Mouse (Mus musculus) cerebellum, adult 9-11 months (tissue): ENCODE measurements at regions not wholly inside any gene's neighbourhood (a gene's known extent, or its start where the extent isn't known, plus 50 kb on each side); places are given as distances from the start of the nearest gene placed in this dataset.

Experiments used
- DNase-seq: peaks from one replicate; pipeline ENCODE4 v3.0.0; 2022

DNA sequence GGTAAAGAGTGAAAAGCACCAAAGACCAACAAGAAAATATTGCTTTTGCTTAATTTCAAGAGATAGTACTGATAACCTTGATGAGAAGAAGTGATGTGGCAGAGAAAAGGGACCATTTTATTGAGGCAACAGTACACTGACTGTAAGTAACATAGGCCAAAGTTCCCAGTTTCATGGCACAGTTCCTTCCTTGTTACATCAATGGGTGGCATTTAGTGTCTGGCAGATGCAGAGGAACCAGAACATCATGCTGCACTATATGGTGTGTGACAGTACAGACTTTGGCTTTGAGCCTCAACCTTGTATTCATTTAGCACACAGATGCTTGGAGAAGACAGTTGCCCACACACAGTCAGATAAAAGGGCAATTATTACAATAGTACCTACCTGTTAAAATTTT, 123.7 kb upstream of the Tent5a start:
- no peak for DNase-seq

DNA sequence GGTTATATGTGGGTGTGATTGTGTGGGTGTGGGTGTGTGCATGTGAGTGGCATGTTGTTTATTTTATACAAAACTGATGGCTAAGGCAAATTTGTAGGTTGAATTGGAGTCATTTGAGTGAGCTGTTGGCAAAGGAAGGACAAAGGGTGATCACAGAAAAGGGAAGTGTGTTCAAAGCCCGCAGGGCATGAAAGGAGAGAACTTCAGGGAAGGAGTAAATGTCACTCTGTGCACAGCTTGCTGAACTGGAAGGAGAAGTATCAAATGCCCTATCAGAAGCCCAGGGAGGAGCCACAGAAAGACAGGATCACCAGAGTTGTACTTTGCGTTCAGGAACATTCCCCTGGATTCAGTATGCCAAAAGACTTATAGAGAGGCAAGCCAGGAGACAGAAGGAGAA, 122.3 kb upstream of the Tent5a start:
- DNase-seq, result no peak

GRCm38 (mm10) chr9:85442761-85443505, 115.8 kb upstream of the Tent5a start:
- DNase-seq, result no peak

- DNase-seq, result no peak
Measured at GRCm38 (mm10) chr9:85439664-85440063, 112.5 kb upstream of the Tent5a start.

- no peak for DNase-seq
Measured at GRCm38 (mm10) chr9:85432220-85432619, 105.1 kb upstream of the Tent5a start.

DNA sequence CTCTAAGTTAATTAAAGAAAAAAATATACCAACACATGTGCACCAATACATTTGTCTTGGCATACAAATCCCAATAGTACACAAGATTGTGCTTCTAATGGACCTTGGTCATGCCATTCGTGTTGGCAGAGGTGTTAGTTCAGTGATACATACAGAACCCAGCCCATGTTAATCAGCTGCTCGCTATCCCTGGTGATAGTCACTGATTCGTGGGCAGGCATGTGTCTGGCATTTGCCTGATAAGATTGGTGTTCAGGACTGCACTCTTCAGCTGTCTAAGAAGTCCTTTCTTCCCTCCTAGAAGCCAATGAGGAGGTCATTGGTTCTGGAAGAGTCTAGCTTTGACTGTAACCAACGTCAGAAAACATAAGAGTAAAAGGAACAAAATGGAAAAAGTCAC, 99.7 kb upstream of the Tent5a start:
- no peak for DNase-seq

GRCm38 (mm10) chr9:85423908-85424307, 96.8 kb upstream of the Tent5a start:
- no peak for DNase-seq

GRCm38 (mm10) chr9:85414391-85414790, 87.2 kb upstream of the Tent5a start:
- no peak for DNase-seq

DNA sequence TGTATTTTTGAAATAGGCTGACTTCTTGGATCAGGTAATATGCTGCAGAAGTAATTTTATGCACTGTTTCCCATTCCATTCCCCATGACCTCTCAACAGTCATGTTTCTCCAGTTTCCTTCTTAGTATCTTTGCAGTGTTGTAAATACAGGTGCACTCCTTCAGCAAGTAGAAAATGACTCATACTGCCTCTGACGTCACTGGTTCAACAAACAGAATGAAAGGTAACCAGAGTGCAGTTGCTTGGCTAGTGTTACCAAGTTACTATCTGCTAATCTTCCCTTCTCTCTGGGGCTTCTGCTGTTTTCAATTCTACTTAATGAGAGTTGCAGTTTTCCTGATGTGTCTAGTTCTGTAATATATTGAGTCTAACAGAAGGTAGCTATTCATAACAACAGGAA, 86.7 kb upstream of the Tent5a start:
- no peak for DNase-seq

GRCm38 (mm10) chr9:85410643-85411296, 83.6 kb upstream of the Tent5a start:
- DNase-seq, result peak; percentile 15

- no peak for DNase-seq
Measured at GRCm38 (mm10) chr9:85409974-85410506, 82.9 kb upstream of the Tent5a start.

- no peak for DNase-seq
Measured at GRCm38 (mm10) chr9:85408461-85408860, 81.3 kb upstream of the Tent5a start.

DNA sequence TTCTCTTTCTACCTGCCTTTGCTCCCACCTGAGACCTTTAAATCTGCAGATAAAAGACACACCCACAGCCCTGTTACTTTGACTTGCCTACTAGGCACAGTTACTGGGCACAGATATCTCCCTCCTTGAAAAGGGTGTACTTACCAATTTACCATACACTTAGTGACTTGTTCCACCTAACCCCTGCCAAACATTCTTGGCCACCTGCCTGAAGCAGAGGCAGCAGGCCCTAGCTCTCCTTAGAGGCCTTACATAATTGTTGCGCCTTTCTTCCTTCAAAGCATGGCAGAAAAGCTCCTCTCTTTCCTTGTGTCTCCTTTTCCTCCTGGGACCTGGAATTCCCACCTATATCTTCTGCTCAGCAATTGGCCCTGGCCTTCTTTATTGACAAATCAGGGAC, 80.4 kb upstream of the Tent5a start:
- no peak for DNase-seq

GRCm38 (mm10) chr9:85401736-85402135, 74.6 kb upstream of the Tent5a start:
- DNase-seq, result no peak

- DNase-seq, result peak; percentile 12
Measured at GRCm38 (mm10) chr9:85400600-85401313, 73.6 kb upstream of the Tent5a start.

DNA sequence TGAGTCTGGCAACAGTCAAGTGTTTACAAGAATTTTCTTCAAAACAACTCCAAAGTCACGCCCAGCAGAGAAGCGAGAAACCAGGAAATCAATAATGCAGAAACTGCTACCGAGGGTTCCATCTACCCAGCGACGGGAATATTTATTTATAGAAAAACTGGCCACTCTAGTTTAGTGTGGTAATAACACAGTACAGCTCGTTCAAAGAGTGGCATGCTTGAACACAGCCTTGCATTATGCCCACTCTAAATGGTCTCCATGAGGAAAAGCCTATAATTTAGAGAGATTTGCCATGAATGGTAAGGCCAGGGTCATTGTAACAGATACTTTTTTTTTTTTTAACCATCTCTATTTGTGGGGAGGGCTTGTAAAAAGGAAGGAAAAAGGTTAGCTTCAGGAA, 67.8 kb upstream of the Tent5a start:
- no peak for DNase-seq

DNA sequence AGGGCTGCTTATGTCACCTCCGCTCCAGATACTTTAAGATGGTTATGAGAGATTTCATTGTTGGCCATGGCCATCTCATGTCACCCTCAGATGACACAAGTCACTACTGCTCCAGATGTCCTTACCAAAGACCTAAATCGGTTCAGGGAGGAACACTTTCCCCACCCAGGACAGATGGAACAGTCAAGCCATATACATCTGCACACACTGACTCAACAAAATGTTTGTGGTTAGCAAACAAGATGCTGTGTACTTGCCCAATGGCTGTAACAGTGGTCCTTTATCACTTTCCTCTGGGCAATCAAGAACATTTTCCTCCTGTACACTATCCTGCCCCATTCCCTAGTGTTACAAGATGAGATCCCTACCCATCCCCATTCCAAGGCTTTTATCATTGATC, 64.1 kb upstream of the Tent5a start:
- no peak for DNase-seq

GRCm38 (mm10) chr9:85388775-85389393, 61.7 kb upstream of the Tent5a start:
- DNase-seq, result no peak

DNA sequence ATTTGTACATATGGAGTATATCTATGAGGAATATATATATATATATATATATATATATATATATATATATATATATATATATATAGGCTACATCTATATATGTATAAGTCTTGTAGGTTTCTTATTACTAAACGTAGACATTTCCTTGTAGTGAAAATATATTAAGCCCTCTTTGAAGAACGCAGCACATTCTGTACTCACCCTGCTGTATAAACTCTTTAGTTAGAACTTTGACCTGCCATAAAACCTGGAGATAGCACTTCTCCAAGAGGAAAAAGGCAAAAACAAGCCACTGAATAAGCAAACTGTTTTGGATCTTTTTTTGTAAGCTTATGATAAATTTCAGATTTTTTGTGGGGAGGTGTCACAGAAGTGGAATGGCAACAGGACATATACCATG, 55.3 kb upstream of the Tent5a start:
- no peak for DNase-seq

GRCm38 (mm10) chr9:85380756-85381155, 53.6 kb upstream of the Tent5a start:
- no peak for DNase-seq

GRCm38 (mm10) chr9:85379135-85379534, 52.0 kb upstream of the Tent5a start:
- DNase-seq, result no peak
